Mouse (Mus musculus) CD8-positive naive resting alpha-beta T cell, adult 2 months (primary cell): ENCODE results near the gene Pax2.

ENCODE experiments used
- DNase-seq, 2 experiments: peaks; one replicate each; pipeline ENCODE4 v3.0.0; 2022; ENCODE audit warnings: low read depth in 2 of 2, low spot score in 2 of 2

Gene Pax2

GRCm38 (mm10) chr19:44748271-44748670 is 7.6 kb upstream of the Pax2 start:
- DNase-seq, result no peak

- DNase-seq, result no peak
These were observed 6.5 kb upstream of the Pax2 start for GRCm38 (mm10) chr19:44749061-44749990.

- no peak for DNase-seq
These were observed 5.5 kb upstream of the Pax2 start for GRCm38 (mm10) chr19:44750051-44751041.

- no peak for DNase-seq
These were observed 4.8 kb upstream of the Pax2 start for GRCm38 (mm10) chr19:44751042-44751441.

- no peak for DNase-seq
These were observed 4.3 kb upstream of the Pax2 start for GRCm38 (mm10) chr19:44751551-44751950.

- DNase-seq, result no peak
These were observed 3.5 kb upstream of the Pax2 start for GRCm38 (mm10) chr19:44752056-44752940.

- no peak for DNase-seq
These were observed 2.5 kb upstream of the Pax2 start for GRCm38 (mm10) chr19:44753361-44753760.

GRCm38 (mm10) chr19:44754461-44755377 is 1.1 kb upstream of the Pax2 start:
- DNase-seq, result no peak

GRCm38 (mm10) chr19:44755378-44755692 is 510 bp upstream of the Pax2 start:
- no peak for DNase-seq

GRCm38 (mm10) chr19:44756421-44757230 is 781 bp downstream of the Pax2 start:
- no peak for DNase-seq

GRCm38 (mm10) chr19:44757231-44757871 is 1.5 kb downstream of the Pax2 start:
- DNase-seq, result no peak

GRCm38 (mm10) chr19:44758846-44759245 is 3.0 kb downstream of the Pax2 start:
- no peak for DNase-seq

- DNase-seq, result no peak
These were observed 3.8 kb downstream of the Pax2 start for GRCm38 (mm10) chr19:44759531-44760118.

- DNase-seq, result no peak
These were observed 4.7 kb downstream of the Pax2 start for GRCm38 (mm10) chr19:44760259-44761131.

GRCm38 (mm10) chr19:44762121-44762621 is 6.3 kb downstream of the Pax2 start:
- no peak for DNase-seq

- no peak for DNase-seq
These were observed 14.6 kb downstream of the Pax2 start for GRCm38 (mm10) chr19:44770268-44771050.
